Comparison of ENCODE assay signal across 12 mouse cellular contexts in genomic region chr1:89932021-89932423, GRCm38 (mm10). TPM values are rescaled to one million over a fixed set of nuclear protein-coding genes. Genes with fewer than 3 reads are reported as not detected.
A peak's percentile ranks its signal among the peaks of the same experiment; 100 is the strongest.
DNase-seq lines count a peak whose midpoint lies in the region; ATAC-seq lines count a peak whose summit lies in the region.
"Had no signal": no experiment of that assay in that cellular context is flagged by ENCODE, and none has a peak within 500 bp of the region (broad histone marks: within the 10 kb centered on the region; RNA-seq: fewer than 3 reads in every experiment).

No protein-coding gene starts in this region.

- H3K9ac ChIP-seq in embryonic facial prominence, embryonic 11.5 days (replicated peaks; ENCODE audit: low read length): no peak overlapping the region
- peak overlapping the region; percentile 57 for H3K9ac ChIP-seq in hindbrain, embryonic 12.5 days
- H3K9ac ChIP-seq in midbrain, embryonic 16.5 days (ENCODE audit: low read depth, low read length): no peak overlapping the region

- under 1% methylated on average over 19 of the region's 19 CpGs for WGBS in embryonic facial prominence, embryonic 11.5 days
- WGBS in hindbrain, embryonic 12.5 days: 1% methylated on average over 19 of the region's 19 CpGs
- WGBS in midbrain, embryonic 16.5 days: under 1% methylated on average over 19 of the region's 19 CpGs

- no peak overlapping the region for H3K27ac ChIP-seq in embryonic facial prominence, embryonic 11.5 days (replicated peaks; ENCODE audit: low read depth, low read length)
- H3K27ac ChIP-seq in hindbrain, embryonic 12.5 days: peak overlapping the region; percentile 73
- H3K27ac ChIP-seq in midbrain, embryonic 16.5 days (ENCODE audit: low read length): no peak overlapping the region

- H3K4me1 ChIP-seq in embryonic facial prominence, embryonic 11.5 days (ENCODE audit: control insufficient read depth, insufficient read depth, low read length): peaks cover 7% of the 10 kb centered on the region
- H3K4me1 ChIP-seq in hindbrain, embryonic 12.5 days: peaks cover 71% of the 10 kb centered on the region
- H3K4me1 ChIP-seq in midbrain, embryonic 16.5 days (ENCODE audit: control insufficient read depth, insufficient read depth, low read length): peaks cover 14% of the 10 kb centered on the region

- H3K36me3 ChIP-seq in embryonic facial prominence, embryonic 11.5 days (replicated peaks; ENCODE audit: control insufficient read depth, insufficient read depth, low read depth, low read length): no peaks in the 10 kb centered on the region
- no peaks in the 10 kb centered on the region for H3K36me3 ChIP-seq in hindbrain, embryonic 12.5 days
- no peaks in the 10 kb centered on the region for H3K36me3 ChIP-seq in midbrain, embryonic 16.5 days (ENCODE audit: control insufficient read depth, insufficient read depth, low read length)

- peaks cover 64% of the 10 kb centered on the region for H3K27me3 ChIP-seq in embryonic facial prominence, embryonic 11.5 days (ENCODE audit: control insufficient read depth, insufficient read depth, low read length)
- peaks cover 86% of the 10 kb centered on the region for H3K27me3 ChIP-seq in hindbrain, embryonic 12.5 days
- peaks cover 50% of the 10 kb centered on the region for H3K27me3 ChIP-seq in midbrain, embryonic 16.5 days (ENCODE audit: control insufficient read depth, insufficient read depth, low read depth, low read length)

- H3K4me3 ChIP-seq in embryonic facial prominence, embryonic 11.5 days (ENCODE audit: low read depth, low read length): no peak overlapping the region
- H3K4me3 ChIP-seq in hindbrain, embryonic 12.5 days: peak overlapping the region; percentile 57
- H3K4me3 ChIP-seq in midbrain, embryonic 16.5 days (ENCODE audit: low read depth, low read length): peak overlapping the region; percentile 38; the same call in 1 of the 2 replicates

- H3K9me3 ChIP-seq in embryonic facial prominence, embryonic 11.5 days (replicated peaks; ENCODE audit: control insufficient read depth, low read length): no peaks in the 10 kb centered on the region
- H3K9me3 ChIP-seq in hindbrain, embryonic 12.5 days (replicated peaks): no peaks in the 10 kb centered on the region
- no peaks in the 10 kb centered on the region for H3K9me3 ChIP-seq in midbrain, embryonic 16.5 days (replicated peaks; ENCODE audit: control insufficient read depth, low read length, poor library complexity, severe bottlenecking)

- peak; percentile 19 for DNase-seq in ZHBTc4 (ENCODE audit: low read depth, low spot score)
- peak; percentile 24 for DNase-seq in embryonic facial prominence, embryonic 11.5 days (ENCODE audit: low spot score)
- no peak for DNase-seq in layer of hippocampus, postnatal 25 days (ENCODE audit: extremely low spot score in 1 of 2, low spot score in 1 of 2)
- no peak for DNase-seq in left cerebral cortex, postnatal 10 days (ENCODE audit: extremely low spot score in 1 of 2, low spot score in 2 of 2)
- DNase-seq: cerebellum, postnatal 36 days; kidney, postnatal 25 days; thymus, postnatal 36 days had no signal

- no peak overlapping the region for H3K4me2 ChIP-seq in embryonic facial prominence, embryonic 11.5 days (ENCODE audit: low read depth, low read length)
- peak overlapping the region; percentile 79 for H3K4me2 ChIP-seq in hindbrain, embryonic 12.5 days (replicated peaks)
- peak overlapping the region; percentile 50 for H3K4me2 ChIP-seq in midbrain, embryonic 16.5 days (ENCODE audit: low read length)

- ATAC-seq in embryonic facial prominence, embryonic 11.5 days (replicated peaks; ENCODE audit: insufficient number of reproducible peaks, low FRiP score, low TSS enrichment, low read depth): no peak
- ATAC-seq in hindbrain, embryonic 12.5 days (ENCODE audit: low FRiP score): no peak
- no peak for ATAC-seq in midbrain, embryonic 16.5 days
- no peak for ATAC-seq in inflammation-experienced regulatory T-cells, adult 6 months

- intact Hi-C loops in left cerebral cortex, postnatal 10 days (cut with DNase I): no loop called here

RNA-seq across cellular contexts. Expression of gene Gbx2, which starts 1.0 kb away (rescaled TPM):
- polyA plus RNA-seq in embryonic facial prominence, embryonic 11.5 days (2014; fragmentation: Nextera tagmentation; extraction: Ambion mirVana): 5.5 and 7.2 TPM in 2 replicates
- 46.1 and 63.6 TPM in 2 replicates for polyA plus RNA-seq in hindbrain, embryonic 12.5 days (2016; fragmentation: Nextera tagmentation; extraction: Ambion mirVana)
- polyA plus RNA-seq in midbrain, embryonic 16.5 days (2015; fragmentation: Nextera tagmentation; extraction: Ambion mirVana): 29.7 and 62.2 TPM in 2 replicates
- total RNA-seq in layer of hippocampus, postnatal 25 days (2021): under 1 TPM in 1 of 2 experiments, not detected in 1; 0.44 TPM
- under 1 TPM; 0.20 to 0.64 TPM for total RNA-seq in left cerebral cortex, postnatal 10 days (2021)
- not detected for polyA plus RNA-seq in inflammation-experienced regulatory T-cells, adult 6 months (2017; shearing (Covaris generic))
- total RNA-seq: heart, adult 18-20 months had no signal
- polyA plus RNA-seq: frontal cortex, adult 2 months had no signal

Comparison
In these comparisons a context has a peak if more than half of its experiments do, and no peak if none do; other contexts are left out.
1. DNase-seq: peak in ZHBTc4 (single experiment) and embryonic facial prominence, embryonic 11.5 days (single experiment); none in layer of hippocampus, postnatal 25 days (0 of 2) and left cerebral cortex, postnatal 10 days (0 of 2).